Mouse (Mus musculus) small intestine, adult 2 months (tissue): Measurements from ENCODE around the gene Cys1.

Source experiments
- CTCF ChIP-seq: fragments of 200-500 bp; IDR thresholded peaks from 2 replicates; pipeline ENCODE4 v1.5.1; 2012; ENCODE audit warnings: low read depth, mild to moderate bottlenecking, control low read depth, inconsistent platforms, low read length, moderate library complexity, mixed read lengths; ENCODE audit not compliant: insufficient replicate concordance, insufficient read length; ENCODE audit errors: extremely low read depth
- POLR2A ChIP-seq: fragments of 200-500 bp; IDR thresholded peaks from 2 replicates; pipeline ENCODE4 v1.6.1; 2012; ENCODE audit warnings: low read depth, mild to moderate bottlenecking, control low read depth, inconsistent platforms, low read length, moderate library complexity

DNA sequence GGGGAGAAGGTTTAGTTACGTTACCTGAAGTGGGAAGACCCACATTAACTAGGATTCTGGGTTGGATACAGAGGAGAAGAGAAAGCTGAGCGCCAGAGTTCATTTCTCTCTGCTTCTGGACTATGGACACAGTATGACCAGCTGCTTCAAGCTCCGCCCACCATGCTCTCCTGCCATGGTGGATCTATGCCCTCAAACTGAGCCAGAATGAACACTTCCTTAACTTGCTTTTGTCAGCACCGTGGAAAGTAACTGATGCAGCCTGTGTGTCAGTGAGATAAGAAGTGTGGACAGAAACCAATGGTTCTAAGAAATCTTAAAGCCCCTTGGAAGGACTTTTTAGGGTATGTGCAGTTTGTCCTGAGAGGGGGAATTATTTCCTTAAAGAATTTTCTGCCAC, 22.6 kb downstream of the Cys1 start:
- TF ChIP-seq CTCF (no peak), POLR2A (no peak)
